Mouse (Mus musculus): ENCODE measurements around the gene Map4k1. TPM values are rescaled to one million over a fixed set of nuclear protein-coding genes. Genes with fewer than 3 reads are reported as not detected.
"Not testable (repeated sequence)": the region's sequence is repeated elsewhere in the genome, so short reads cannot be mapped to it uniquely, and the experiment has no call there.

Map4k1 gene
- polyA plus RNA-seq, 1 experiment from 2014 or later, result 8.9 TPM

GRCm38 (mm10) chr7:28968120-28968519 lies 13.7 kb upstream of the Map4k1 start:
- H3K9me3 ChIP-seq (ENCODE audit: control insufficient read depth, low read length); H3K27me3 ChIP-seq (ENCODE audit: control insufficient read depth, insufficient read depth, low read depth, low read length); H3K36me3 ChIP-seq (ENCODE audit: control insufficient read depth, insufficient read depth, low read length); H3K9ac ChIP-seq (ENCODE audit: low read length); H3K27ac ChIP-seq (ENCODE audit: low read length); ATAC-seq (ENCODE audit: low read depth); H3K4me3 ChIP-seq (ENCODE audit: low read length); H3K4me2 ChIP-seq (ENCODE audit: low read depth, low read length): not testable (repeated sequence)
- 96% methylated on average over 8 of the region's 8 CpGs for WGBS
- peaks cover 17% of the 10 kb centered on the region for H3K4me1 ChIP-seq (replicated peaks; ENCODE audit: control insufficient read depth, insufficient read depth, low read length)

- Histone ChIP-seq H3K36me3 (ENCODE audit: control insufficient read depth, insufficient read depth, low read length) (peaks cover 12% of the 10 kb centered on the region), H3K4me1 (replicated peaks; ENCODE audit: control insufficient read depth, insufficient read depth, low read length) (peaks cover 16% of the 10 kb centered on the region), H3K9me3 (ENCODE audit: control insufficient read depth, low read length) (no peaks in the 10 kb centered on the region), H3K27me3 (ENCODE audit: control insufficient read depth, insufficient read depth, low read depth, low read length) (no peaks in the 10 kb centered on the region), H3K9ac (ENCODE audit: low read length) (no peak overlapping the region), H3K27ac (ENCODE audit: low read length) (no peak overlapping the region), H3K4me2 (ENCODE audit: low read depth, low read length) (no peak overlapping the region), H3K4me3 (ENCODE audit: low read length) (no peak overlapping the region)
- WGBS, result 97% methylated on average over 1 of the region's 1 CpGs
- ATAC-seq (ENCODE audit: low read depth), result no peak
Observed at GRCm38 (mm10) chr7:28969271-28969670, 12.6 kb upstream of the Map4k1 start.

DNA sequence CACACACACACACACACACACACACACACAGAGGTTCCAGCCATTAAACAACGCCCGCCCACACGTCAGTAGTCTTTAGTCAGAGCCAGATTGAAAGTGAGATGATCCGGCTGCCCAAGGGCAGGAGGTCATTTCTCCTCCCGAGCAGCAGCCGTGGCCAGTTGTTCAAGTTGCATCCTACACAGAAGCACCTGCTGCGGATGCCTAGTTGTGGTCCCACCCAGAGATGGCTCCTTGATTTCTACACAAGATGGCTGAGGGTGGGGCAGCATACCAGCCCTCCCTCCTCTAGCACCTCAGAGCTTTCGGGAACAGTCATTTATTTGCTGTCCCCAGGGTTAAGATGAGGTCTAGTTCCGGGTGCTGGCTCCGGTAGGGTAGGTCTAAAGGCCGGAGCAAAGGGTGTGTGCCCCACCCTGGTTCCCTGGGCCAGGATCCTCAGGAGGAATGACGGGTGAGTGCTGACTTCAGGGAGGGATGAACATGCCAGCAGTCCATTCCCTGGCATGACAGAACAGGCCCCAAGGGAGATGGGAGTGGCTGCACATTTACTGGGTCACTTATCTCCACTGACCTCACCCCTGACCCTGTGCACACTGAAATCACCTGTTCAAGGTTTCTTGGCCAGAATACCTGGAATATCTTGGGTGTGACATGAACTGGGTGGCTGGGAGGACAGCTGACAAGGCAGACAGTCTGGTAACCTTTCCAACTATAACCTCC lies 12.0 kb upstream of the Map4k1 start:
- H3K9ac ChIP-seq (ENCODE audit: low read length), result no peak overlapping the region
- H3K27me3 ChIP-seq (ENCODE audit: control insufficient read depth, insufficient read depth, low read depth, low read length), result no peaks in the 10 kb centered on the region
- H3K4me3 ChIP-seq (ENCODE audit: low read length), result no peak overlapping the region
- no peak overlapping the region for H3K27ac ChIP-seq (ENCODE audit: low read length)
- ATAC-seq (ENCODE audit: low read depth), result no peak
- H3K9me3 ChIP-seq (ENCODE audit: control insufficient read depth, low read length), result no peaks in the 10 kb centered on the region
- H3K4me2 ChIP-seq (ENCODE audit: low read depth, low read length), result no peak overlapping the region
- 47% methylated on average over 12 of the region's 12 CpGs for WGBS
- H3K4me1 ChIP-seq (replicated peaks; ENCODE audit: control insufficient read depth, insufficient read depth, low read length), result peaks cover 16% of the 10 kb centered on the region
- H3K36me3 ChIP-seq (ENCODE audit: control insufficient read depth, insufficient read depth, low read length), result peaks cover 18% of the 10 kb centered on the region

- Histone ChIP-seq H3K9me3 (ENCODE audit: control insufficient read depth, low read length) (no peaks in the 10 kb centered on the region), H3K36me3 (ENCODE audit: control insufficient read depth, insufficient read depth, low read length) (peaks cover 18% of the 10 kb centered on the region), H3K4me3 (ENCODE audit: low read length) (no peak overlapping the region), H3K27ac (ENCODE audit: low read length) (peak overlapping the region; percentile 75; the same call in 1 of the 2 replicates), H3K4me2 (ENCODE audit: low read depth, low read length) (no peak overlapping the region), H3K9ac (ENCODE audit: low read length) (no peak overlapping the region), H3K27me3 (ENCODE audit: control insufficient read depth, insufficient read depth, low read depth, low read length) (no peaks in the 10 kb centered on the region), H3K4me1 (replicated peaks; ENCODE audit: control insufficient read depth, insufficient read depth, low read length) (peaks cover 16% of the 10 kb centered on the region)
- ATAC-seq (ENCODE audit: low read depth), result peak; percentile 9; the same call in 1 of the 2 replicates
- WGBS, result 86% methylated on average over 7 of the region's 7 CpGs
Observed at GRCm38 (mm10) chr7:28971029-28971428, 10.8 kb upstream of the Map4k1 start.

GRCm38 (mm10) chr7:28971770-28972269 lies 10.0 kb upstream of the Map4k1 start:
- peaks cover 16% of the 10 kb centered on the region for H3K4me1 ChIP-seq (replicated peaks; ENCODE audit: control insufficient read depth, insufficient read depth, low read length)
- ATAC-seq (ENCODE audit: low read depth), result peak; percentile 76
- no peak overlapping the region for H3K4me3 ChIP-seq (ENCODE audit: low read length)
- peaks cover 18% of the 10 kb centered on the region for H3K36me3 ChIP-seq (ENCODE audit: control insufficient read depth, insufficient read depth, low read length)
- H3K9ac ChIP-seq (ENCODE audit: low read length), result no peak overlapping the region
- H3K4me2 ChIP-seq (ENCODE audit: low read depth, low read length), result no peak overlapping the region
- no peaks in the 10 kb centered on the region for H3K9me3 ChIP-seq (ENCODE audit: control insufficient read depth, low read length)
- no peaks in the 10 kb centered on the region for H3K27me3 ChIP-seq (ENCODE audit: control insufficient read depth, insufficient read depth, low read depth, low read length)
- H3K27ac ChIP-seq (ENCODE audit: low read length), result peak overlapping the region; percentile 75
- WGBS, result 23% methylated on average over 6 of the region's 6 CpGs

DNA sequence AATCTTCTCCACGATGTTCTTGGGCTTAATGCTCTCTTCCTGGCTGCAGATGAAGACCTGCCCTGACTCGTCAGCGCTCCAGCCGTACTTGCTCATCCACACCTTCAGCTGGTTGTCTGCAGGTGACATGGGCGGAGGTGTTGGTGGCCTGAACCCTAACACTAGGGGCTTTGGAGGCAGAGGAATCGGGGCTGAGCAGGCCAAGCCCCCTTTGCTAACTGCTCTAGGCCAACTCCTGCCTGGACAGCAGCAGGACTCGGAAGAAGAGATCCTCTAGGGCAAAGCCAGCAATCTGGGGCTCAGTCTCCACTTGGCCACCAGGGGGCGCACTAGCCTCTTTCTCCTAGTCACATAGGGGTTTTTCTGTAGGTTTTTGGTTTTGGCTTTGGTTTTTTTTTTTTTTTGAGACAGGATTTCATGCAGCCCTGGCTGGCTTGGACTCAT lies 9.3 kb upstream of the Map4k1 start:
- Histone ChIP-seq H3K9ac (ENCODE audit: low read length) (no peak overlapping the region), H3K9me3 (ENCODE audit: control insufficient read depth, low read length) (no peaks in the 10 kb centered on the region), H3K4me2 (ENCODE audit: low read depth, low read length) (no peak overlapping the region), H3K4me3 (ENCODE audit: low read length) (no peak overlapping the region), H3K36me3 (ENCODE audit: control insufficient read depth, insufficient read depth, low read length) (peaks cover 24% of the 10 kb centered on the region), H3K4me1 (replicated peaks; ENCODE audit: control insufficient read depth, insufficient read depth, low read length) (peaks cover 16% of the 10 kb centered on the region), H3K27me3 (ENCODE audit: control insufficient read depth, insufficient read depth, low read depth, low read length) (no peaks in the 10 kb centered on the region), H3K27ac (ENCODE audit: low read length) (peak overlapping the region; percentile 75)
- 59% methylated on average over 8 of the region's 8 CpGs for WGBS
- ATAC-seq (ENCODE audit: low read depth), result 0 out of 2 replicates have a peak, but pooled peaks have one; percentile 6

- no peaks in the 10 kb centered on the region for H3K27me3 ChIP-seq (ENCODE audit: control insufficient read depth, insufficient read depth, low read depth, low read length)
- WGBS, result 77% methylated on average over 8 of the region's 8 CpGs
- H3K36me3 ChIP-seq (ENCODE audit: control insufficient read depth, insufficient read depth, low read length), result peaks cover 28% of the 10 kb centered on the region
- no peak overlapping the region for H3K4me2 ChIP-seq (ENCODE audit: low read depth, low read length)
- no peak overlapping the region for H3K9ac ChIP-seq (ENCODE audit: low read length)
- H3K4me1 ChIP-seq (replicated peaks; ENCODE audit: control insufficient read depth, insufficient read depth, low read length), result peaks cover 16% of the 10 kb centered on the region
- ATAC-seq (ENCODE audit: low read depth), result no peak
- H3K9me3 ChIP-seq (ENCODE audit: control insufficient read depth, low read length), result no peaks in the 10 kb centered on the region
- H3K4me3 ChIP-seq (ENCODE audit: low read length), result no peak overlapping the region
- H3K27ac ChIP-seq (ENCODE audit: low read length), result no peak overlapping the region
Observed at GRCm38 (mm10) chr7:28973025-28973424, 8.8 kb upstream of the Map4k1 start.

DNA sequence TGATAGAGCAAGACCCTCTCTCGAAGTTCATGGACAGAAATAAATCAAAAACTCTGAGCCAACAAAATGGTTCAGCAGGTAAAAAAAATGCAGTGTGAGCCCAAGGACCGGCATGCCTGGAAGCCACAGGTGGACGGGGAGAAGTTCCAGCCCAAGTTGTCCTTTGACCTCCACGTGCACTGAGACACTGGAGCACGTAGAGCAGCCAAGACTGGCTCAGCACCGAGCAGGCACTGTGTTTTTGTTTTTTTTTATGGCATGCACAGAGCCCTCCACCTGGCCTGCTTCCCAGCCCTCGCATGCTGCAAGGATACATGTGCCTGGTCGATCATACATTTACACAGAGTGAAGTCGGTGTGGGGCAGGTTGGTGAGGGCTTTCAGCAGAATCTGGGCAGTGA lies 4.3 kb upstream of the Map4k1 start:
- no peaks in the 10 kb centered on the region for H3K27me3 ChIP-seq (ENCODE audit: control insufficient read depth, insufficient read depth, low read depth, low read length)
- ATAC-seq (ENCODE audit: low read depth), result no peak
- peaks cover 37% of the 10 kb centered on the region for H3K36me3 ChIP-seq (ENCODE audit: control insufficient read depth, insufficient read depth, low read length)
- H3K4me3 ChIP-seq (ENCODE audit: low read length), result no peak overlapping the region
- H3K27ac ChIP-seq (ENCODE audit: low read length), result no peak overlapping the region
- no peaks in the 10 kb centered on the region for H3K9me3 ChIP-seq (ENCODE audit: control insufficient read depth, low read length)
- 86% methylated on average over 9 of the region's 9 CpGs for WGBS
- H3K9ac ChIP-seq (ENCODE audit: low read length), result no peak overlapping the region
- peaks cover 7% of the 10 kb centered on the region for H3K4me1 ChIP-seq (replicated peaks; ENCODE audit: control insufficient read depth, insufficient read depth, low read length)
- H3K4me2 ChIP-seq (ENCODE audit: low read depth, low read length), result no peak overlapping the region

DNA sequence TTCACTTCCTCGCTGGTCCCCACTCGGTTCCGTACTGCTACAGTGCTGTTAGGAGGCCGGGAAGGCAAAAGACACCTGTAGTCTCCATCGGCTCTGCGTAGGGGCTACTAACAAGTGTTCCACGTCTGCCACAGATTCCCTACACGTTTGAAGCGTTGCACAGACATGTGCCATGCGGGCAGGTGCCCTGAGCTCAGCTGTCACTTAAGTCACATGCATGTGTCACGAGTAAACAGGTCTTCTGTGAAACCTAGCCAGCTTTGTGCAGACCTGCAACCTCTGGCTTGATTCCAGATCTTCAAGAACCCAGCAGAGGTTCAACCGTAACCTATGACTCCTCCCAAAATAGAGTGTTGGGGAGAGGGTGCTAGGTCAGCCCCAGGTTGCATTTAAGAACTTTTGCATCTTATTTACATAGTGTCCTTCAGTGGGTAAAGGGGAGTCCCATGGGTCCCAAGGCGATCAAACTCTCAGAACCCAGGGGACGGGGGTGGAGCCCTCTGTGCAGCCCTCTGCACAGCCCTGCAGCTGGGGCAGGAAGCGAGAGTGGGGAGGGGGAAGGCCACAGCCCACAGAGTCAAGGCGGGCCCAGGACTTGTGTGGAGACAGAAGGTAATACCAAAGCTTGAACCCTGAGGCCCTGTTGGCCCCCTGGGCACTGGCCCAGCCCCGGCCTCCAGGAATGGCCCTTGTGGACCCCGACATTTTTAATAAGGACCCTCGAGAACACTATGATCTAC lies 594 bp downstream of the Map4k1 start:
- Histone ChIP-seq H3K4me1 (replicated peaks; ENCODE audit: control insufficient read depth, insufficient read depth, low read length) (peaks cover 14% of the 10 kb centered on the region), H3K9me3 (ENCODE audit: control insufficient read depth, low read length) (no peaks in the 10 kb centered on the region), H3K9ac (ENCODE audit: low read length) (peak overlapping the region; percentile 81), H3K27ac (ENCODE audit: low read length) (peak overlapping the region; percentile 91), H3K36me3 (ENCODE audit: control insufficient read depth, insufficient read depth, low read length) (peaks cover 16% of the 10 kb centered on the region), H3K4me3 (ENCODE audit: low read length) (peak overlapping the region; percentile 77), H3K27me3 (ENCODE audit: control insufficient read depth, insufficient read depth, low read depth, low read length) (no peaks in the 10 kb centered on the region), H3K4me2 (ENCODE audit: low read depth, low read length) (peak overlapping the region; percentile 91)
- peak; percentile 43 for ATAC-seq (ENCODE audit: low read depth)
- 8% methylated on average over 19 of the region's 19 CpGs for WGBS

Measured in lung, embryonic 16.5 days (tissue).